Mouse (Mus musculus) heart, adult 10 weeks (tissue): ENCODE measurements around the gene Rnf11. TPM values are rescaled to one million over a fixed set of nuclear protein-coding genes. Genes with fewer than 3 reads are reported as not detected.

Source experiments
- polyA plus RNA-seq: library from polyadenylated mRNA; stranded (reverse); fragments of 350-450 nt; fragmentation: Illumina TruSeq; extraction: RNeasy Lipid Tissue Mini Kit (QIAGEN cat#74804); gene quantifications from one replicate; pipeline ENCODE4 v1.2.3, GENCODE M21; 2014; ENCODE audit warnings: low read depth, low replicate concordance

Gene Rnf11
- 128 TPM for polyA plus RNA-seq

DNA sequence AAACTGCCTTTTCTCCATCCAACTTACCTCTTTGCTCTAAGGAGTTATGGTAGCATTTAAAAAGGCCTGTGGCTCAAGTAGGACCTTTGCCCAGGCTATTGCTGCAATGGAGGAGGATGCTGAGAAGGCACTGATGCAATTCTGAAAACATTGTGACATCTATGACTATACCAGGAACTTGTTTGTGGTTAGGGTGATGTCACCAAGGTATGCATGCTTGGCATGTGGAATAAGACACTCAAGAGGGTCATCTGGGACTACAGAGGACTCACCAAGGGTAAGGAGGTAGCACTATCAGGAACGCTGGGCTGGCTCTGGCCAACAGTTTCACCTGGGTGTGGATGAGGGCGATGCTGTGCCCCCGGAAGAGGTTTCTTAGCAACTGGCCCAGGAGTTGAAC lies at the start of gene Rnf11:
Gene Rnf11 (minus strand): TSS at position 108 of the 400 bp plus-strand sequence.

DNA sequence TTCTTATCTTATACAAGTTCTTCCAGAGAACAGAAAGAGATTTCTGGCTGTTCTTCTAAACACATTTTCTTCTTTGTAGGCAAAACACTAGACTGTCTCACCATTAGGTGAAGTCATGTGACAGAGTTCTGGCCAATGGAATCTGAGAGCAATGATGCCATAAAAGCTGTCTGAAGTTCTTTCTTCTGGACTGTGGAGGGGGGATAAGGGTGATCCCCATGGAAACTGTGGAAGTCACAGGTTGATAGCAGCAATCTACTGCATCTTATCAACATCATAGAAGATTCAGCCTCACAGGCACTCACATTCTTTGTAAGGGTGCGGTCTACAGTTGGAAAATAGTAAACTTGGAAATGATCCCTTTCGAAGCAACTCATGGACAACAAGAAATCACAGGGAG lies 46.6 kb upstream of the Rnf11 start, which contains the start of gene 4930522H14Rik:
Gene 4930522H14Rik (minus strand): TSS at position 187 of the 400 bp plus-strand sequence.

DNA sequence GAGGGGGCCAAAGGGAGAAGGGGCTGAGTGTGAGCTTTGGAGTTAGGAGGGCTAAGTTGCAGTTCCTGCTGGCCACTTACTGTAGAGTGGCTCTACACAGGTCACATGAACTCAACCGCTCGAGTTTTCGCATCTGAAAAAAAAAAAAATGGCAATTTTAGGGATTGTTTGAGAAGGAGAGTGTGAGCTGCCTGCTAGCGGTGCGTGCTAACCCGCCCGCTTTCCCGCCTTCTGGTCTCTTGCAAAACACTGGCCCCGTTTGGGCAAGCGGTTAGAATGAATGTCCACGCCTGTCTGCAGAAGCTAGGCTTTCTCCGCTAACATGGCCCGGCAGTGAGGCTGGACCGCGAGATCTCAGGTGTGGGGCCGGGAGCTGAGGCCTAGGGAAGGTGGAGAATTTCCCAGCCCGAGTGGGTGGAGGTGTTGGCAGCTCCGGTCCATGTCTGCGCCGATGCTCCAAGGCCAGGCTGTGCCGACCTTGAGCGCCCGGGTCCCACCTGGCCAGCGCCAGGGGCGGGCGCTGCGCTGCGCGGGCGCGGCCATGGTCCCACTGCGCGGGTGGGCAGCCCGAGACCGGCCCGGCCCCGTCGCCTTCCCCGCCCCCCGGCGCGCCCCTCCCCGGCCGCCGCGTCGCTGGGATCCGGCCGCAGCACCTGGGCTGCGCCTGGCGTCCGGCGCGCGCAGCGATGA lies 77.9 kb downstream of the Rnf11 start, which contains the start of gene Ttc39a:
Gene Ttc39a (plus strand): TSS at position 138 of the 690 bp plus-strand sequence.

Other genes starting within 250 kb of the Rnf11 start
- gene Eps15, start 204.5 kb downstream of the Rnf11 start, polyA plus RNA-seq, result 28.1 TPM
- gene Ttc39a, start 78.1 kb downstream of the Rnf11 start, polyA plus RNA-seq, result 2.4 TPM
- not detected for gene 4930522H14Rik, start 46.6 kb upstream of the Rnf11 start, polyA plus RNA-seq
- gene Cdkn2c, start 182.5 kb upstream of the Rnf11 start, polyA plus RNA-seq, result 17.0 TPM
- 38.9 TPM for gene Faf1, start 191.9 kb upstream of the Rnf11 start, polyA plus RNA-seq